Mouse (Mus musculus): ENCODE data around the gene Rfx7.

Gene Rfx7

DNA sequence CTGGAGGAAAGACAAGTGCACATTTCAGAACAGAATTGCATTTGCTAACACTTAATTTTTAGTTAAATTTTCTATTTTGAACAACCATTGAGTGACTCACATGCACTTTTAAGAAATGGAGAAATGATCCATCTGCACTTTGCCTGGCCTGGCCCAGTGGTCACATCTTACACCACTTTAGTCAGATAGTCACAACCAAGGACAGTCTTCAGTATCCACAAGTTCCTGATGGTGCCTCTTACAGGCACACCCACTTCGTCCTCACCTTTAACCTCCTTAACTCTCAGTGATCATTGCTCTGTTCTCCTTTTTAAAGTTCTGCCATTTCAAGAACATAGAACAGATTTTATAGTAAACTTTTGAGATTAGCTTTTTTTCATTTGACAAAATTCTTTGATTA, 26.7 kb downstream of the Rfx7 start:
- DNase-seq: no peak

DNA sequence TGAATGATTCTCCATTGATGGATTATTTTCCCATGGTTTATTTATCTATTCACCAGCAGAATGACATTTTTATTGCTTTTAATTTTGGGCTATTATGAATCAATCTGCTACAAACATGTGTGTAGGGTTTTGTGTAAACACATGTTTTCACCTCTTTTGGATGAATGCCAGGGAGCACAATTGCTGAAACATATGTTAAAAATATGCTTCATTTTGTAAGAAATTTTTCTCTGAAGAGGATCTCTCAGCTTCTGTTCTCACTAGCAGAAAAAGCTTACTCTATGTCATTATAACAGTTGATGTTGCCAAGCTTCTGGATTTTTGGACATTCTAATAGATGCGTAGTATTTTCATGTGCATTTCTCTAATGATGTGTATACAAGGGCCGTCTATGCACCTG, 28.3 kb downstream of the Rfx7 start:
- no peak for DNase-seq

DNA sequence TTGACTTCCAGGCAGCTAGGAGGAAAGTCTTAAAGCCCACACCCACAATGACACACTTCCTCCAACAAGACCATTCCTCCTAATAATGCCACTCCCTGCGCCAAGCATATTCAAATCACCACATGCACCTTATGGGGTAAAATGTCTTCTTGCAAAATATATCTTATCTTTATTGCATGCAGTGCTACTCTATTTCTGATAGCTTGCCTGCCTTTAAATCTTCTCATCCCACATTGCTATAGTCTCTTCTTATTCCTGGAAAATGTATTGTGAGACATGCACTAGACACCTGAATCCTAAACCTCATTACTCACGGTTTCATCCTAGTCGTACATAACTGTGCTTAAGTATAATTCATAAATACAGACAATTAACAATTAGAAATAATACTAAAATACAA, 31.2 kb downstream of the Rfx7 start:
- no peak for DNase-seq

DNA sequence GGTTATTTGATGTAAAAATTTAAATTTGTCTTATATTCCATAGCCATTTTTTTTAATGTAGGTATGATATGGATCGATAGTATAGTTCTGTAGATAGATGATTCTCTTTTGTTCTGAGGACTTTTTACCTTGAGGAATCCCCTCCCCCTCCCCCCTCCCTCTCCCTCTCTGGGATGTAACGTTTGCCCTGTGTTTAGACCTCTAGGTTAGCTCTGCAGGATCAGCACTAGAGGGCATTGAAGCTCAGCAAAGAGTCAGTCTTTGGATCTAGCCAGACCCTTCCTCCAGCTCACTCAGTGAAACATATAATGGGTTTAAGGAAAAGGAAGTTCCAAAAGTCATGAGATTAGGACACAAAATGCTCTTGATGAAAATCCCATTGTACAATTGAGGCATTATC, 35.1 kb downstream of the Rfx7 start:
- DNase-seq: no peak

DNA sequence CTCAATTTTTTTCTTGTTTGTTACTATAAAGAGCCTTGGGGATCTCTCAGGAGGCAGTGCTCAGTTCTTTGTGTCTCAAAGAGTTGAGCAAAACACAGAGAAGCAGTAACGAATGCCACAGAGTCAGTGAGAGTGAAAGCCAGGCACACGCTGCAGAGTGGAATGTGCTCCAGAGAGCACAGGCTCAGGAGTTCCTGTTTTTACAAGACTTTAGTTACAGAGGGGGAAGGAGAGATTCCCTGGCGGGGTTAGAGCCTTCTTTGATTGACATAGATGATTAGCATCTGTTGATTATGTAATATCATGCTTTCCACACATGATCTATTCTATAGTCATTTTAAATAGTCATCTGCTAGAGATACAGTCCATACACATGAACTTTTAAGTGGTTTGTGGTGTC, 48.2 kb downstream of the Rfx7 start:
- DNase-seq: no peak

DNA sequence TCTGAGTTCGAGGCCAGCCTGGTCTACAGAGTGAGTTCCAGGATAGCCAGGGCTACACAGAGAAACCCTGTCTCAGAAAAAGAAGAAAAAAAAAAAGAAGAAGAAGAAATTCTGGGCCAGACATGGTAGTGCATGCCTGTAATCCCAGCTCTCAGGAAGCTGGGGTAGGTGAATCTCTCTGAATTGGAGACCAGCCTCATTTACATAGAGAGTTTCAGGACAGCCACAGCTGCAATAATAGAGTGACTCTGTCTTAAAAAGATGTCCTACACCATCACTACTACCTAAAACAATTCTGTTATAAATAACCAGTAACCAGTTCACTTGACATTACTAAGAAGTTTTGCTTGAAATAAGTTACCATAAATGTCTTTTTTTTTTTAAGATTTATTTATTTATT, 58.8 kb downstream of the Rfx7 start:
- no peak for DNase-seq

DNA sequence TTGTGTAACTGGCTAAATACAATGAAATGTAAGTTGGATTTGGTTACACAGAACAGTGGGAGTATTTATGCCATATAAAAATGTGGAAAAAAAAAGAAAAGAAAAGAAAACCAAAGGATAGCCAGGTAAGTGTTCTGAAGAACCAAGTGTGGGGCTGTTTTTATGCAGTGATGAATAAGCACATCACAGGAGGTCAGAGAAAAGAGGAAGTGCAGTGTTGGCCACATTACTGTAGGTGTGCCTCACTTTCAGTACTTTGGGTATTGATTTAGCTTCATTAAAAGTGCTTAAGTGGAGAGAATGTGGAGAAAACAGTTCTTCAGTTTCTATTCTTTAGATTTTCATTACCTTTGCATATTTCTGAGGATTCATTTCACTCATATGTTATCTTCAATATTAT, 60.0 kb downstream of the Rfx7 start:
- no peak for DNase-seq

DNA sequence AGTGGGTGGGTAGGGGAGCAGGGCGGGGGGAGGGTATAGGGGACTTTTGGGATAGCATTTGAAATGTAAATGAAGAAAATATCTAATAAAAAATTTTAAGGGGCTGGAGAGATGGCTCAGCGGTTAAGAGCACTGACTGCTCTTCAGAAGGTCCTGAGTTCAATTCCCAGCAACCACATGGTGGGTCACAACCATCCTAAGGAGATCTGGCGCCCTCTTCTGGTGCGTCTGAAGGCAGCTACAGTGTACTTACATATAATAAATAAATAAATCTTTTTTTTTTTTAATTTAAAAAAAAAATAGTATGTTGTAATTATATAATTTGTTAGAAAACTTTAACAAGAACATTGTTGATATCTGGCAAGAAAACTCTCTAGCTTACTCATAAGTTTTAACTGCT, 62.6 kb downstream of the Rfx7 start:
- DNase-seq: peak; percentile 49

DNA sequence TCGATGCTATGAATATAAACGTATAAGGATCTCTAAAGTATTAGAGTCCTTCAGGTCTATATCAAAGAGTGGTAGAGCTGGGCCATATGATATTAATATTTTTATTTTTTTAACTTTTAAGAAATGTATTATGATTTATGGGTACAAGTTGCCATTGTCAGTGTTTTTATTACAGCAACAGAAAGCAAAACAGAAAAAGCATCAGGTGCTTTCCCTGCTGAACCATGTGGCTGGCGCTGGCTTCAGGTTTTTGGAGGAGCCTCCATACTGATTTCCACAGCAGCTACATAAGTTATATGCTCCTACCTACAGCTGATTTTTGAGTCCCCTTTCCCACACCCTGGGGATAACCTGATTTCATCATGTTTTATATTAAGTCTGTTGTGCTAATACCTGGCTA, 68.1 kb downstream of the Rfx7 start:
- no peak for DNase-seq

DNA sequence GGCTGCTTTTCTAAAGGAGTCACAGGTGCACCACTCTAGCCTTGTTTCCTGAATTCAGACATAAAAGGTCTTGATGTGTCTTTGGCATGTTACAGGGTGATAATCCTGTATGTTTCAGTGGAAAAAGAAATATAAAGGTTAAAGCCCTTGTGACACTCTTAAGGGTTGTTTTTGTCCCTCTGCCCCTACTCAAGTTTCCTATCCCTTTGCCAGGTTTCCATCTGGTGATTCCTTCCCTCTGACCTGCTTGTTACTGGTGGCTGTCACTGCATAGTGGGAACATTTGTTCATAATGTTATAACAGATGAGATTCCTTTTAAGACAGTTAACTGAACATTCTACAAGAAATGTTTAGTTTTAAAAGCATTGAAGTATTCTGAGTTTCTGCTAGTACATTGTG, 77.7 kb downstream of the Rfx7 start:
- DNase-seq: no peak

DNA sequence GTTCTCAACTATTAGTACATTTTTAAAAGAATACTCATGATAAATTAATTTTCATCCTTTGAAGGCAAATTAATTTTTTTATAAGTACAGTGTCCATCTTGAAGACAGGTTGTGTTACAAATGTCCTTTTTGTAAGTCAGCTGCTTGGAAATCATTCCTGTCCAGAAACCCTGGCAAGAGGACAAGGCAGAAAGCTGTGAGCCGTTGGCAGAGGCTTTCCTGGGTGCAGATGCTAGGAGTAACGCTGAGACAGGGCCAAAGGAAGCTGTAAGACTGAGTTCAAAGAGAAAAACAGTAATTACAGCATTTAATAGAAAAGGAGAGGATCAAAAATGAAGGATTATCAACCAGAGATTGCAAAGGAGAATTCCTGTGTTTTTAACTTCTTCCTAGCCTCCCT, 81.8 kb downstream of the Rfx7 start:
- no peak for DNase-seq

DNA sequence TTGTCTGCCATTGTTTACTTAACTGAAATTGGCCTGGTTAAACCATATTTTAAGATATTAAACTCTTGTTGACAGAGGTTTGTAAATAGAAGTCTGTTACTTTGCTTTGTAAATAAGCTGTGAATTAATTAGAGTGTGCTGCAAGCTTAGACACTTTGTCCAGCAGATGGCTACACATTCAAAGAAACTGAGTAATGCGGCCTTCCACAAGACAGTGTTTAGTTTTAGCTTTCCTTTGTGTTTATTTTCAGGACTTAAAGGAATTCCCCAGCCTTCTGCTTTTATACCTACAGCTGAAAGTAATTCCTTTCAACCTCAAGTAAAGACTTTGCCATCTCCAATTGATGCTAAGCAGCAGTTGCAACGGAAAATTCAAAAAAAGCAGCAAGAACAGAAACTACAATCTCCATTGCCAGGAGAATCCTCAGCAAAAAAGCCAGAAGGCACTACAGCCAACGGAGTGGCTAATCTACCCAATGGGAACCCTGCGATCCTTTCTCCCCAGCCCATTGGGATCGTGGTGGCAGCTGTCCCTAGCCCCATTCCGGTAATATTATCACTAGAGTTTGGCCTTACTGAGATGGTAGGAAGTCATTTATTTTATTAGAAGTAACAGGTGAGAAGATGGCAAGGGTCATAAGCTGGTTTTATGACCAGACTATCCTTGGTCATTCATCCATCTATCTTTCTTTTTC, 82.9 kb downstream of the Rfx7 start:
- no peak for DNase-seq

DNA sequence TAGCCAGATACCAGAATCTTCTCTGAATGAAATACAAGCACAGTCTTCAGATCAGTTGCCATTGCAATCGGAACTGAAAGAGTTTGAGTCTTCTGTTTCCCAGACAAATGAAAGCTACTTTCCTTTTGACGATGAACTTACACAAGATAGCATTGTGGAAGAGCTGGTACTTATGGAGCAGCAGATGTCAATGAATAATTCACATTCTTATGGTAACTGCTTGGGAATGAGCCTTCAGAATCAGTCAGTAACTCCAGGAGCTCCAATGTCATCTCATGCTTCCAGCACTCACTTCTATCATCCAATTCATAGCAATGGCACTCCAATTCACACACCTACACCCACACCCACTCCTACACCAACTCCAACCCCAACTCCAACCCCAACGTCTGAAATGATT, 86.0 kb downstream of the Rfx7 start:
- no peak for DNase-seq

DNA sequence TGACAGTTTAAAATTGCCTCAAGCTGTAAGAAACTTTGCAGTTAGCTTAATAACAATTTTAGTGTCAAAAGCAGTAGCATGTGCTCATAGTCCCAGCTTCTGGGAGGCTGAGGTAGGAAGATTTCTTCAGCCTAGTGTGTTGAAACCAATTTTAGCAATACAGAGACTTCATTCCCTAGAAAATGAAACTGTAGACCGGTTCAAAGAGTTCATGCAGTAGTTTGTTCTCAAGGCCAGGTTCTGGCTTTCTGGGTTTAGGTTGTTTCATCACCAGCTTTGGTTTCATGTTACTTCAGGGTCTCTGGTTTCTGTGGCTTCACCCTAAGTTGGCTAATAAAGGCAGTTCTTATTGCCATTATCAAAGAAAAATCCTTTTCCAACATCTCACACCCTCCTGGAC, 91.6 kb downstream of the Rfx7 start:
- no peak for DNase-seq

DNA sequence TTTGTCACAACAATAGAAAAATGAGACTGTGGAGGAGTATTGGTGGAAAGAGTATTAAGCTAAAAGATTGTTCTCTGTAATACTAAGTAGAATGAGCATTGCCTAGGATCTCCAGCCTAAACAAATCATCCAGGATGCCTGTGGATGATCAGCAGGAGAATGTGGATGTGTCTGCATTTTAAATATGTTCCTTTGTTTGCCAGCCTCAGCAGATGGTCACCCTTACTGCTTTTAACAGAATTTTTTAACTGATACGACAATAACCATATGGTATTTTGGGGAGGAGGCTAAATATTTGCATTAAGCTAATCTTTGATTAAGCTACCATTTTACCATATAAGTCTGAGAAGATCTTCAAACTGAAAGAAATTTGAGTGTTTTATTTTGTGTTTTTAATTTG, 95.6 kb downstream of the Rfx7 start:
- no peak for DNase-seq

DNA sequence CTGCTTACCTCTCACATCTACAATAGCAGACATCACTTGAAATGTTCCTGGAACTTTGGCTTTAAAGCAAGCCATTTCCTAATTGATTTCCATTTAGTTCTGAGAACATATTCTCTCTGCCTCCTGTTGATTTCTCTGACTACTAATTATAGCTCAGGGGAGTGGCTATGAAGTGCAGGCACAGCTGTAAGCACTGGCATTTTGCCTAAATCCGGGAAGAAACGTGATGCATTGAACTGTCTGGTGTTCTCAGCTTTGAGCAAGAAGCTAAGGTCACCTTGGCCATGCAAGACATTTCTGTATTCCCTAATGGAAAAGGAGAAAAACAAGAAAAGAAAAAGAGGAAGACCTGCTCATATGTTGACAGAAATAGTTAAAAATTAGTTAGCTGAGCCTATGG, 96.6 kb downstream of the Rfx7 start:
- no peak for DNase-seq

DNA sequence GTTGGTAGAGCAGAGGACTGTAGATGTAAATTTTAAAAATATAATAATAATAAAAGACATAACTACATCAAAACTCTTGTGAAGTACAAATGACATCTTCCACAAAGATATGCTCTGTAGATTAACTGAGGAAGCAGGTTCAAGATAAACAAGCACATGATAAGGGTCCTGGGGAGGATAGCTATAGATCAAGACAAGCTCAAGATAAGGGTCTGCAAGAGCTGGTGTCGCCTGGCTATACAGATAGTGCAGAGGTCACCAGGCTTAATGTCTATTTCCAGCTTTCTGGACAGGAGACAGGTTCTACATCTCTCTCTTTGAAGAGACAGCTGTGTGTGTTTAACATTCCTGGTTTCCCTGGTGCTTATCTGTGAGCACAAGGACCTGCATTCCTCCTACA, 100.2 kb downstream of the Rfx7 start:
- DNase-seq: no peak

DNA sequence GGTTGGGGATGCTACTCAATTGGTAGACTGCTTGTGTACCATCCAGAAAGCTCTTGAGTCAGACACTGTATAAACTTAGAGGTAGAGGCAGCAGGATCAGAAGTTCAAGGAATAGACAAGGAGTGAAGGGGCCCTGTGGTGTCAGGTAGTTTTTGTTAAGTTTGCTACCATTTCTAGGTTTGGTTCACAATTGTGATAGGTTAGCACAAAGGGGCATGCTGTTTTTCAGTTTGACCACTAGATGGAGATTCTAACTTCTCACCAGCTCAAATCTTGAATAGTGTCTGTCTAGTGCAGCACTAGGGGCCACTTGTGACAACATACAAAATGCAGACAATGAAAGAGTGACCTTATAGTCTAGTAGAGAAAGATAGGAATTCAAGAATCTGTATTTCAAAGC, 103.1 kb downstream of the Rfx7 start:
- DNase-seq: peak; percentile 15

DNA sequence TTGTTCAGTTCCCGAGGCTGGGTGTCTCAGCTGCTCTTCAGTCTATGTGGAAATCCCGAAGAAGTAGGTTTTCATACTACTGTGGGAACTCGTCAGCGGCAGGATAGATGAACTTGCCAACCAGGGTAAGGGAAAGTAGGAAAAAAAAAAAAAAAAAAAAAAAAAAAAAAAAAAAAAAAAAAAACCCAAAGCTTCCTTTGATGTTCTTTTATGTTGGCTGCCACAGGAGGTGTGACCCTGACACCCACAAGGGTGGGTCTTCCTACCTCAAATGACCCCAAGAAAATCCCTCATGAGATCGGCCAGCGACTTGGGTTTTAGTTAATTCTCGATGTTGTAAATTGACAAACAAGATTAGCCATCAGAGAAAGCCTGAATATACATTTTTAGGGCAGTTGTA, 104.5 kb downstream of the Rfx7 start:
- DNase-seq: no peak

DNA sequence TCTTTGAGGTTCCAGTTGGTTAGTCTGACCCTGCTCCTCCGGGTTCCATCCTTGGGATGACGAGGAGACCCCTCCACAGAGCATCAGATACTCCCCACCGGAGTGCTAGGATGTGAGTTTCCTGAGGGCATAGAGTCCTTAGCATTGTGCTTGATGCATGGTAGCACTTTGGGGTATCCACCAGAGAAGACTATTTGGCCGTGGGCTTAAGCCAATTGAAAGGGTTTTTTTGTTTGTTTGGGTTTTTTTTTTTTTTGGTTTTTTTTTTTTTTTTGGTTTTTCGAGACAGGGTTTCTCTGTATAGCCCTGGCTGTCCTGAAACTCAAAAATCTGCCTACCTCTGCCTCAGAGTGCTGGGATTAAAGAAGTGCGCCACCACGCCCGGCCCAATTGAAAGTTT, 105.2 kb downstream of the Rfx7 start:
- DNase-seq: no peak

DNA sequence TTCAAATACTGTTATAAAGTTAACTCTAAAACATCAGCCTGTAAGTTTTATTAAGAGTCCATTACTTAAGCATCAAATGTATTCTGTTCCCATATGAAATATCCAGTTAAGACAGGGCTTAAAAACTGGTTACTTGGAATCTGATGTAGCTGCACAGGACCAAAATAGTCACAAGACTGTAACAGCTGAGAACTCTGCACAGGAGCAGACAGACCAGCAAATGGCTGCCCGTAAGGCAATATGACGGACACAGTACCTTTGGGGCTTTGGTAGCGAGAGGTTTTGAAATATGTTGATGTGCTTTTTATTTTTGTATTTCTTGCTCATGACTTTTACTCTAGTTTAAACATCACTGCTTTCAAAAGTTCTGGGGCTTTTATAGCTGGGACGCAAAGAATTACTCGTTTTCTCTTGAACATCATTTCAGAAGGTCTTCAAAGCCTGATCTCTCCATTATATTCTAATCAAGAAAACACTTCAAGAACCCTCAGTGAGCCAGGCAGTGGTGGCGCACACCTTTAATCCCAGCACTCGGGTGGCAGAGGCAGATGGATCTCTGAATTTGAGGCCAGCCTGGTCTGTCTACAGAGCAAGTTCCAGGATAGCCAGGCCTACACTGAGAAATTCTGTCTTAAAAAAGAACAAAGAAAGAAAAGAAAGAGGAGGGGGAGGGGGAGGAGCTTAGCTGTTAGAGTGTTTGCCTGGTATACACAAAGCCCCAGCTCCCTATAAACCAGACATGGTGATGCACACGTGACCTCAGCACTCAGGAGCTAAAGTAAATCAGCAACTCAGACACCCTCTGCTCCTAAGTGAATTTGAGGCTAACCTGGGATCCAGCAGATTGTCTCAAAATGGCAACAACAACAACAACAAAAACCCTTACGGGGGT, 107.2 kb downstream of the Rfx7 start:
- DNase-seq: peak; percentile 24

DNA sequence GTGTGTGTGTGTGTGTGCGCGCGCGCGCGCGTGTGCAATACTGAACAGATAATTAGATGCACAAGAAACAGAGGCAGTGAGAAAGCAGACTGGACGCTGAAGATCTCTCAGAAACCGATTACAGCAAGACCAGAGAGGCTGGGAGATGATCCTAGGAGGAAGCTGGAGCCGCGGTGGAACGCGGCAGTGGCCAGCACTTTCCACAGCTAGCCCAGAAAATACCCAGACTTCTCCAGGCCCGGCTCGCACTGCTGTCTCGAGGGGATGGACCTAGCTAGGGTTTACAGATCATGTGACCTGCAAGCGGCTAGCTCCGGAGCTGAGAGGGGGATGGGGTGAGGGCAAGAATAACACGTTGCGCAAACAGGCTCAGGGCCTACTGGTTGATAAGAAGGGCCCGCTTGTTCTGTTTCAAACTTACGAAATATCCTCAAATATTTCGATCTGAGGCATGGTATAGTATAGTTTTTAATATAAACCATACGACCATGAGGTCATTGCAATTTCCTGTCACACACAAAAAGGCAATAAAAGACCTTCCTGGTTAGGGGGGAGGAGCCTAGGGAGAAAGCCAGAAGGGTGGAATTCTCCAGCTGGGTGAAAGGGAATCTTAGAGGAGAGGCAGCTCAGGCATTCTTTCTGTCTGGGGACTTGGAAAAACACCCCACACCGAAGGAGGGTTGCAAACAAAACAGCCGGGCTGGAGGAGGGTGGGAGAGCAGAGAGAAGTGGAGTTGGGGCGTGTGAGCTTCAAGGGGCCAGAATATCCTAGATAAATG, 108.0 kb downstream of the Rfx7 start:
- peak; percentile 41 for DNase-seq

DNA sequence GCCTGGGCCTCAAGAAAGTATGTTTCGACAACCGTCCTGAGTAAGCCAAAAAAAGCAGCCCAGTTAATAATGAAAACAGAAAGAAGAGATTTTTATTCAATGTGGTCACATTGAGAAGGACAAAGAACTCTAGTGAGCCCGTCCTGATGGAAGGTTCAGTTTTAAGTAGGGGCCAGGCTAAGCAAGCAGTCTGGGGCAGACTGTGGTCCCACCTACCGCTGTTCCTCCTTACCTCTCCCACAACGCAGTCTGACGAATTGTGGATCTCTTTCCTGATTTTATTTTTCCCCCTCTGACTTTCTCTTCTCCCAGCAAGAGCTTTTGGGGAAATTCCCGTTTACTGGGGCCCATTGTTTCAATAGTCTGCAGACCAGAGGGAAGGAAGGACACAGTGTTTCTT, 108.6 kb downstream of the Rfx7 start:
- DNase-seq: no peak

Data from thymus, postnatal 14 days (tissue).